Mouse (Mus musculus): ENCODE measurements at regions not wholly inside any gene's neighbourhood (a gene's known extent, or its start where the extent isn't known, plus 50 kb on each side); places are given as distances from the start of the nearest gene placed in this dataset.

GRCm38 (mm10) chr1:121168651-121169050 lies 163.7 kb downstream of the Insig2 start:
- DNase-seq (ENCODE audit: low spot score in 2 of 2) = no peak

DNA sequence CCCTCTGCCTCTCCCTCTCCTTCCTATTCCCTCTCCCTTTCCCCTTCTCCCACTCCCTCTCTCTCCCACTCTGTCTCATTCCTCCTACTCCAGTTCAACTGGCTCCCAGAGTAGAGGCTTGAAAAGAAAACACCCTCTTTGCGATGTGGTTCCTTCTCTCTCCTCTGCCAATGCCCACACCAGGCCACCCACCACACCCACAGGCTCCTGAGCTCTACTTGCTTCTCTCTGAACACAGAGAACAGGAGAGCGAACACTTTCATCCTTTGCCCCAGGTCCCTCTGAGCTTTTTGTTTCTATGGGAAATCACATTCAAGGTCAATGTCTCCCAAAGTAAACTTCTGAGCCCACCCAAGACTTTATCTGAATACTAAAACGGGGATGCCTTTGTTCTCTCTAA lies 155.8 kb downstream of the Insig2 start:
- DNase-seq (ENCODE audit: low spot score in 2 of 2) = no peak

GRCm38 (mm10) chr1:121177136-121177907 lies 155.1 kb downstream of the Insig2 start:
- DNase-seq (ENCODE audit: low spot score in 2 of 2) = no peak

- DNase-seq (ENCODE audit: low spot score in 2 of 2) = no peak
Measured at GRCm38 (mm10) chr1:121177908-121178311, 154.5 kb downstream of the Insig2 start.

GRCm38 (mm10) chr1:121178611-121179245 lies 153.7 kb downstream of the Insig2 start:
- no peak for DNase-seq (ENCODE audit: low spot score in 2 of 2)

DNA sequence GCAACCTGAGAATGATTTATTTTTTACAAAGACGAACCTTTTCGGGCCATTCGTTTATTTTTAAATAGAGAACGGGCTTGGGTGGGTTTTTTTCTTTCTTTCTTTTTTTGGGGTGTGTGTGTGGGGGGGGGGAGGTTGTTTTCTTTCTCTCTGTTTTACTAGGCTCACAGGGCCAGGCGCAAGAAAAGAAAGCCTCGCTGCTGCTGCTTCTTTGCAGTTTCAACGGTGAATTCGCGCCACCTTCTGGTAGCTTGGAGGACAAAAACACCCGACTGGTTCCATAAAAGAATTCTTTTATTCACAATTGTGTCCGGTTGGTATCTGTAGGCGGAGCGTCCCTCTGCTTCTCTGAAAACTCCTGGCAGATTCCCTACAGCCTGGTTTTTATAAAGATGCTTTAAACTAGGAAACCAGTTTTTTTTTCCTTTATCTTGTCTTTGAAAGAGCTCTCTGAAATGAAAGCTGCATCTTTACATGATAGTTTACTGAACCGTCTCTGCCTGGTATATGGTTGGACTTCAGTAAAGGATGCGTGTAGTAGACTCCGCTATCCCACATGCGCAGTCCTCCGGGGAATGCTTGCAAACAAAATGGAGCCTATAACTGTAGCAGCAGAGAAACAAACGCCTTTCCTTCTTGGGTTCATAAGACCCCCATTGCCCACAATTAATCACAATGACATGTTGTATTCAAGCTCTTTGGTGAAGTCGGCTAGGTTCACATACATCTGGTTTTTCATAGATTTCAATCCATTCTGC lies 151.9 kb downstream of the Insig2 start:
- peak; percentile 71 to 73 for DNase-seq (ENCODE audit: low spot score in 2 of 2)

- no peak for DNase-seq (ENCODE audit: low spot score in 2 of 2)
Measured at GRCm38 (mm10) chr1:121188895-121189294, 143.5 kb downstream of the Insig2 start.

DNA sequence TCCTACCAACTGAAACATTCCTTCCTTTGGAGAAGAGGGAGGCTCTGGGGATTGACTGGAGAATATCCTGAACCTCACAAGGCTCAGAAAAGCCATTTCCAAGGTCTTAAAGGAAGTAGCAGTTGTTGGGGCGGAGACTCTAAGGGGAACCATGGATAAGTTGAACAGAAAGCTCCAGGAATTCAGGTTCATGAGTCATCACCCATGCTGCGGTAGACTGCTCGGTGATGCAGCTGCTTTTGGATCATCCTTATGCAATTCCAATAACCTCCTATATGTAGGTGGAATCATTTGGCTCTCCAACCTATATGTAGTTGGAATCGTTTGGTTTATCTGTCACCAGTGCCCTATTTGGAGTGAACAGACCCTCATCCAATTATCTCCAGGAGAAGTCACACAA lies 137.6 kb downstream of the Insig2 start:
- DNase-seq (ENCODE audit: low spot score in 2 of 2) = no peak

DNA sequence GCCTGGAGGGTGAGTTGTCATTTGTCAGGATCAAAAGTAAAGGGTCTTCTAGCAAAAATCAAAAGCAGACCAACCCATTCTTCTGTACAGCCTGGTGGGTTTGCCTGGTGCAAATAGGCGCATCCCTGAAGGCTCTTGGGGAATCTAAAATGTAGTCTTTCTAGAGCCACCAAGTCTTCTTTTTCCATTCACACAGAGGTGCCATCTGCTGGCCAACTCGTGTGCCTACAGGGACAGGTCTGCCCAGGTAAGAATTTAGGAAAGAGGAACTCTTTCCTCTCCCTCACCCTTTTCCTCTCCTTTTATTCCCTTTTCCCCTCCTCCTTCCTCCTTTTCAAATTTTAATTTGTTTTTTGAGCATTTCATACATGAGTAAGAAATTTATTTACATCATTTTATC lies 116.5 kb downstream of the Insig2 start:
- DNase-seq (ENCODE audit: low spot score in 2 of 2) = no peak

DNA sequence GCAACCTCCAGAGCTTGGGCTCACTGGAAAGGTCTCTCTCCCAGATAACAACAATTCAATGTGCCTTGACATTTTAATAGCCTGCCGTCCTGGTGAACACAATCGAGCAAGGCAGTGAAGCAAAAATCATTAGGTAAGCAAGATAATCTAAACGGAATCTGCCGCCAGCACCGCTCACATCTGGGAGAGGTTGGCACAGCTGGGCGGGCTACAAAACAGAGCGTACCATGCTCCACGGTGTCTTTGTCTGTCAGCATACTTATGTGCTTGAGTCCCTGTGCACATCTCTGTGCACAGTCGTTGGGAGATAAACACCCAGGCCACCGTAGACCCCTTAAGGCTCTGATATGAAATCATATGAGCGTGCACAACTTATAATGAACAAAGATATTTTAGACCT lies 108.1 kb downstream of the Insig2 start:
- DNase-seq (ENCODE audit: low spot score in 2 of 2) = no peak

- no peak for DNase-seq (ENCODE audit: low spot score in 2 of 2)
Measured at GRCm38 (mm10) chr1:121226466-121227232, 105.7 kb downstream of the Insig2 start.

- DNase-seq (ENCODE audit: low spot score in 2 of 2) = no peak
Measured at GRCm38 (mm10) chr1:121227233-121227594, 105.2 kb downstream of the Insig2 start.

- DNase-seq (ENCODE audit: low spot score in 2 of 2) = no peak
Measured at GRCm38 (mm10) chr1:121243576-121243975, 88.8 kb downstream of the Insig2 start.

GRCm38 (mm10) chr1:121247556-121247955 lies 84.8 kb downstream of the Insig2 start:
- DNase-seq (ENCODE audit: low spot score in 2 of 2) = no peak

GRCm38 (mm10) chr1:121249081-121249480 lies 83.3 kb downstream of the Insig2 start:
- no peak for DNase-seq (ENCODE audit: low spot score in 2 of 2)

DNA sequence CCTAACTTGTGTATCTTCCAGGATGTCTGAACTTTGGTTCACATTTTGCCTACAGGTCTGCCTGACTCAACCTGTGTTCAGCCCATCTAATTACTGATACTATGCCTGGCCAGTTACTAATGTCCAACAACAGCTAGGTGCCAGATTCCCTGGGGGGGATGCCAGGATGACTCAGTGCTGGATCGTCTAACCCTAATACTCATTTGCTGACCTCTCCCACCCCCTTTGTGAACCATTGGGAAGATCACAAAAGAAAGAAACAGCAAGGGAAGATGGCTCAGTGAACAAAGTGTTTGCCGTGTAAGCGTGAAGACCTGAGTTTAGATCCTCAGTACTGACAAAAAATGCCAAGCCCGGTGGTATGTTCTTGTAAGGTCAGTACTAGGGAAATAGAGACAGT lies 81.7 kb downstream of the Insig2 start:
- DNase-seq (ENCODE audit: low spot score in 2 of 2) = no peak

- no peak for DNase-seq (ENCODE audit: low spot score in 2 of 2)
Measured at GRCm38 (mm10) chr1:121252056-121252455, 80.3 kb downstream of the Insig2 start.

DNA sequence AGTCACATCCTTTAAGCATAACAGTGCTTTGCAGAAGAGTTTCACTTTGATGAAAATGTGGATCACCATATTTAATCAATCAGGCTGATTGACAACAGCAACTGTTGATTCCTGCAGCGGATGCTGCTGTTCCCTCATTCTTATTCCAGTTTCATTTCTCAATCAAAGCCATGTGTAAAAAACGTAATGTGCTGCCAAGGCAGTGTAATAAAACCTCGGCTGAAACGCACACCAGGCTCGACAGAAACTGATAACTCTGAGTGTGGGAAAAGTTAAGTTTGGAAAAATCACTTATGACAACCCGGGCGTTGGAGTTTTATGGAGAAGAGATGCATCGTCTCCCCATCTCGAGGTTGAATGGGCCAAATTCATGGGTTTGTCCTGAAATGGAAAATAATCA lies 78.2 kb downstream of the Insig2 start:
- no peak for DNase-seq (ENCODE audit: low spot score in 2 of 2)

Data from right cerebral cortex, postnatal 36 days (tissue).